Comparison of ENCODE assay signal across 12 mouse cellular contexts in genomic region chr17:51304964-51305363, GRCm38 (mm10).
DNase-seq lines count a peak whose midpoint lies in the region; ATAC-seq lines count a peak whose summit lies in the region.
"Had no signal": no experiment of that assay in that cellular context is flagged by ENCODE, and none has a peak within 500 bp of the region (broad histone marks: within the 10 kb centered on the region; RNA-seq: fewer than 3 reads in every experiment).

No protein-coding gene starts in this region.

- no peak overlapping the region for H3K27ac ChIP-seq in heart, embryonic 10.5 days
- no peak overlapping the region for H3K27ac ChIP-seq in midbrain, embryonic 12.5 days (replicated peaks)
- H3K27ac ChIP-seq in midbrain, embryonic 14.5 days (replicated peaks; ENCODE audit: low read depth, low read length) = no peak overlapping the region
- H3K27ac ChIP-seq in liver, embryonic 11.5 days (ENCODE audit: low read depth, low read length) = no peak overlapping the region
- H3K27ac ChIP-seq in stomach, embryonic 16.5 days (ENCODE audit: low read length) = no peak overlapping the region
- H3K27ac ChIP-seq: limb, embryonic 13.5 days had no signal

- no peak overlapping the region for H3K4me3 ChIP-seq in heart, embryonic 10.5 days
- H3K4me3 ChIP-seq in midbrain, embryonic 12.5 days = no peak overlapping the region
- no peak overlapping the region for H3K4me3 ChIP-seq in midbrain, embryonic 14.5 days (replicated peaks; ENCODE audit: low read depth, low read length)
- H3K4me3 ChIP-seq in liver, embryonic 11.5 days (ENCODE audit: low read depth, low read length) = no peak overlapping the region
- H3K4me3 ChIP-seq in stomach, embryonic 16.5 days (replicated peaks; ENCODE audit: low read length) = no peak overlapping the region
- H3K4me3 ChIP-seq: limb, embryonic 13.5 days had no signal

- 52% methylated on average over 14 of the region's 14 CpGs for WGBS in heart, embryonic 10.5 days
- 56% methylated on average over 14 of the region's 14 CpGs for WGBS in midbrain, embryonic 12.5 days
- WGBS in midbrain, embryonic 14.5 days = 52% methylated on average over 14 of the region's 14 CpGs
- 57% methylated on average over 14 of the region's 14 CpGs for WGBS in liver, embryonic 11.5 days
- WGBS in stomach, embryonic 16.5 days = 47% methylated on average over 14 of the region's 14 CpGs

- no peaks in the 10 kb centered on the region for H3K4me1 ChIP-seq in heart, embryonic 10.5 days
- no peaks in the 10 kb centered on the region for H3K4me1 ChIP-seq in midbrain, embryonic 12.5 days
- H3K4me1 ChIP-seq in midbrain, embryonic 14.5 days (ENCODE audit: control insufficient read depth, insufficient read depth, low read length) = no peaks in the 10 kb centered on the region
- no peaks in the 10 kb centered on the region for H3K4me1 ChIP-seq in liver, embryonic 11.5 days (replicated peaks; ENCODE audit: control insufficient read depth, insufficient read depth, low read length)
- H3K4me1 ChIP-seq in stomach, embryonic 16.5 days (ENCODE audit: control insufficient read depth, insufficient read depth, low read length) = no peaks in the 10 kb centered on the region
- H3K4me1 ChIP-seq: limb, embryonic 13.5 days had no signal

- H3K36me3 ChIP-seq in heart, embryonic 10.5 days = no peaks in the 10 kb centered on the region
- H3K36me3 ChIP-seq in midbrain, embryonic 12.5 days = no peaks in the 10 kb centered on the region
- H3K36me3 ChIP-seq in midbrain, embryonic 14.5 days (ENCODE audit: control insufficient read depth, insufficient read depth, low read length) = no peaks in the 10 kb centered on the region
- H3K36me3 ChIP-seq in liver, embryonic 11.5 days (ENCODE audit: control insufficient read depth, insufficient read depth, low read length) = no peaks in the 10 kb centered on the region
- H3K36me3 ChIP-seq in stomach, embryonic 16.5 days (ENCODE audit: control insufficient read depth, insufficient read depth, low read length) = no peaks in the 10 kb centered on the region
- H3K36me3 ChIP-seq: limb, embryonic 13.5 days had no signal

- 0 out of 2 replicates have a peak, but pooled peaks have one; percentile 47 for ATAC-seq in midbrain, embryonic 12.5 days (ENCODE audit: low FRiP score, low read depth)
- no peak for ATAC-seq in midbrain, embryonic 14.5 days (ENCODE audit: low FRiP score, low TSS enrichment)
- peak; percentile 70 for ATAC-seq in liver, embryonic 11.5 days (replicated peaks; ENCODE audit: low FRiP score)
- no peak for ATAC-seq in stomach, embryonic 16.5 days (ENCODE audit: insufficient read depth, low FRiP score)
- ATAC-seq in granulocyte monocyte progenitor cell, adult 5-6 weeks (replicated peaks; ENCODE audit: poor library complexity, severe bottlenecking) = no peak
- ATAC-seq: activated CD4-positive, CD25-positive, alpha-beta regulatory T cell, adult 4 months; forebrain, embryonic 14.5 days had no signal

- peak; percentile 86 for DNase-seq in heart, adult 11 months
- no peak for DNase-seq in heart, embryonic 10.5 days (ENCODE audit: low spot score)
- no peak for DNase-seq in midbrain, embryonic 14.5 days
- no peak for DNase-seq in liver, embryonic 11.5 days (ENCODE audit: low spot score)
- DNase-seq in spleen, postnatal 36 days (ENCODE audit: low spot score in 2 of 2) = no peak
- DNase-seq: cerebellum, postnatal 14 days had no signal

- H3K9ac ChIP-seq in midbrain, embryonic 12.5 days (replicated peaks) = no peak overlapping the region
- no peak overlapping the region for H3K9ac ChIP-seq in midbrain, embryonic 14.5 days (replicated peaks; ENCODE audit: low read length)
- H3K9ac ChIP-seq in liver, embryonic 11.5 days (ENCODE audit: low read depth, low read length) = no peak overlapping the region
- H3K9ac ChIP-seq in stomach, embryonic 16.5 days (ENCODE audit: low read length) = no peak overlapping the region
- H3K9ac ChIP-seq: limb, embryonic 13.5 days had no signal

- no peak overlapping the region for H3K4me2 ChIP-seq in midbrain, embryonic 12.5 days (replicated peaks)
- H3K4me2 ChIP-seq in midbrain, embryonic 14.5 days (ENCODE audit: low read length) = no peak overlapping the region
- no peak overlapping the region for H3K4me2 ChIP-seq in liver, embryonic 11.5 days
- H3K4me2 ChIP-seq in stomach, embryonic 16.5 days (ENCODE audit: low read depth, low read length) = 0 out of 2 replicates have a peak overlapping the region, but pooled peaks have one; percentile 19
- H3K4me2 ChIP-seq: limb, embryonic 13.5 days had no signal

- no peaks in the 10 kb centered on the region for H3K9me3 ChIP-seq in heart, embryonic 10.5 days
- no peaks in the 10 kb centered on the region for H3K9me3 ChIP-seq in midbrain, embryonic 12.5 days
- no peaks in the 10 kb centered on the region for H3K9me3 ChIP-seq in midbrain, embryonic 14.5 days (ENCODE audit: control insufficient read depth, low read length)
- H3K9me3 ChIP-seq in liver, embryonic 11.5 days (ENCODE audit: control insufficient read depth, low read length) = no peaks in the 10 kb centered on the region
- no peaks in the 10 kb centered on the region for H3K9me3 ChIP-seq in stomach, embryonic 16.5 days (replicated peaks; ENCODE audit: control insufficient read depth, low read length)
- H3K9me3 ChIP-seq: limb, embryonic 13.5 days had no signal

- no peaks in the 10 kb centered on the region for H3K27me3 ChIP-seq in heart, embryonic 10.5 days (ENCODE audit: insufficient read depth, poor library complexity, severe bottlenecking)
- no peaks in the 10 kb centered on the region for H3K27me3 ChIP-seq in midbrain, embryonic 12.5 days
- H3K27me3 ChIP-seq in midbrain, embryonic 14.5 days (ENCODE audit: control insufficient read depth, insufficient read depth, low read length) = no peaks in the 10 kb centered on the region
- no peaks in the 10 kb centered on the region for H3K27me3 ChIP-seq in liver, embryonic 11.5 days (replicated peaks; ENCODE audit: control insufficient read depth, insufficient read depth, low read length)
- H3K27me3 ChIP-seq in stomach, embryonic 16.5 days (ENCODE audit: control insufficient read depth, insufficient read depth, low read length) = no peaks in the 10 kb centered on the region
- H3K27me3 ChIP-seq: limb, embryonic 13.5 days had no signal

Comparison
In these comparisons a context has a peak if more than half of its experiments do, and no peak if none do; other contexts are left out.
1. ATAC-seq: peak in midbrain, embryonic 12.5 days (single experiment) and liver, embryonic 11.5 days (single experiment); none in midbrain, embryonic 14.5 days (single experiment), stomach, embryonic 16.5 days (single experiment) and granulocyte monocyte progenitor cell, adult 5-6 weeks (single experiment).